Mouse (Mus musculus) adrenal gland, postnatal 25 days (tissue): ENCODE results near the gene Foxp1. TPM values are rescaled to one million over a fixed set of nuclear protein-coding genes. Genes with fewer than 3 reads are reported as not detected.

ENCODE experiments used
- DNase-seq: peaks from one replicate; pipeline ENCODE4 v3.0.0; 2021; ENCODE audit warnings: mixed read lengths
- total RNA-seq: library from RNA; stranded (reverse); gene quantifications from 2 replicates; pipeline ENCODE4 v1.2.3, GENCODE M21; 2021

Foxp1 gene
- total RNA-seq, 1 experiment from 2014 or later, result 58.1 TPM

GRCm38 (mm10) chr6:99131815-99132214, 390.7 kb downstream of the Foxp1 start:
- DNase-seq, result no peak

GRCm38 (mm10) chr6:99130758-99131410, 391.6 kb downstream of the Foxp1 start:
- DNase-seq, result no peak

- no peak for DNase-seq
Observed at GRCm38 (mm10) chr6:99126717-99127116, 395.8 kb downstream of the Foxp1 start.

GRCm38 (mm10) chr6:99120776-99121766, 401.4 kb downstream of the Foxp1 start:
- DNase-seq, result no peak

- no peak for DNase-seq
Observed at GRCm38 (mm10) chr6:99118534-99118933, 404.0 kb downstream of the Foxp1 start.

- peak; percentile 54 for DNase-seq
Observed at GRCm38 (mm10) chr6:99117411-99117810, 405.1 kb downstream of the Foxp1 start.

GRCm38 (mm10) chr6:99111856-99112255, 410.7 kb downstream of the Foxp1 start:
- no peak for DNase-seq

- no peak for DNase-seq
Observed at GRCm38 (mm10) chr6:99108417-99108816, 414.1 kb downstream of the Foxp1 start.

- no peak for DNase-seq
Observed at GRCm38 (mm10) chr6:99107674-99108073, 414.8 kb downstream of the Foxp1 start.

- no peak for DNase-seq
Observed at GRCm38 (mm10) chr6:99107081-99107482, 415.4 kb downstream of the Foxp1 start.

GRCm38 (mm10) chr6:99105979-99106378, 416.5 kb downstream of the Foxp1 start:
- no peak for DNase-seq

- no peak for DNase-seq
Observed at GRCm38 (mm10) chr6:99104446-99104845, 418.1 kb downstream of the Foxp1 start.

GRCm38 (mm10) chr6:99103911-99104310, 418.6 kb downstream of the Foxp1 start:
- no peak for DNase-seq

GRCm38 (mm10) chr6:99101489-99101908, 421.0 kb downstream of the Foxp1 start:
- no peak for DNase-seq

- no peak for DNase-seq
Observed at GRCm38 (mm10) chr6:99100331-99100730, 422.2 kb downstream of the Foxp1 start.

GRCm38 (mm10) chr6:99099781-99100180, 422.7 kb downstream of the Foxp1 start:
- no peak for DNase-seq

GRCm38 (mm10) chr6:99097191-99097590, 425.3 kb downstream of the Foxp1 start:
- DNase-seq, result no peak

- DNase-seq, result no peak
Observed at GRCm38 (mm10) chr6:99096776-99097166, 425.8 kb downstream of the Foxp1 start.

GRCm38 (mm10) chr6:99096105-99096775, 426.3 kb downstream of the Foxp1 start:
- DNase-seq, result peak; percentile 18

GRCm38 (mm10) chr6:99095185-99096104, 427.1 kb downstream of the Foxp1 start:
- DNase-seq, result peak; percentile 10

GRCm38 (mm10) chr6:99094339-99094989, 428.1 kb downstream of the Foxp1 start:
- no peak for DNase-seq
